Mouse (Mus musculus) MEL (cell line): ENCODE measurements around the gene Relt. TPM values are rescaled to one million over a fixed set of nuclear protein-coding genes. Genes with fewer than 3 reads are reported as not detected.

Source experiments
- DNase-seq: peaks from one replicate; pipeline ENCODE4 v3.0.0; 2011; ENCODE audit warnings: low read depth, low spot score
- H3K27ac ChIP-seq: 2 replicates; pipeline ENCODE4 v1.5.1; 2012; ENCODE audit warnings: low read depth, mild to moderate bottlenecking, control low read depth, low read length, moderate library complexity; ENCODE audit not compliant: control insufficient read depth
- H3K27me3 ChIP-seq, 2 experiments: fragments of 150-350 bp in 1 of 2; sonication (generic) in 1 of 2; 2 replicates each; pipeline ENCODE4 v1.6.1; 2012; ENCODE audit warnings: low read length in 2 of 2, mild to moderate bottlenecking in 2 of 2, improper control_type of control experiment in 1 of 2, moderate library complexity in 1 of 2; ENCODE audit not compliant: insufficient read depth in 2 of 2, control insufficient read depth in 1 of 2
- H3K36me3 ChIP-seq, 2 experiments: 2 replicates each; pipeline ENCODE4 v1.6.1; 2012 to 2014; ENCODE audit warnings: low read length in 2 of 2, improper control_type of control experiment in 1 of 2, inconsistent platforms in 1 of 2, mild to moderate bottlenecking in 1 of 2; ENCODE audit not compliant: insufficient read depth in 2 of 2, control insufficient read depth in 1 of 2
- H3K4me1 ChIP-seq, 2 experiments: fragments of 150-350 bp in 1 of 2; sonication (generic) in 1 of 2; 2 replicates each; pipeline ENCODE4 v1.6.1; 2012; ENCODE audit warnings: low read length in 2 of 2, improper control_type of control experiment in 1 of 2, mild to moderate bottlenecking in 1 of 2; ENCODE audit not compliant: insufficient read depth in 2 of 2, control insufficient read depth in 1 of 2
- H3K4me3 ChIP-seq, 2 experiments: fragments of 150-350 bp in 1 of 2; sonication (generic) in 1 of 2; 2 replicates each; pipeline ENCODE4 v1.5.1; 2012; ENCODE audit warnings: low read depth in 2 of 2, low read length in 2 of 2, mild to moderate bottlenecking in 2 of 2, moderate library complexity in 2 of 2, control low read depth in 1 of 2, improper control_type of control experiment in 1 of 2; ENCODE audit not compliant: control insufficient read depth in 1 of 2, insufficient read depth in 1 of 2
- H3K79me2 ChIP-seq: 2 replicates; pipeline ENCODE4 v1.6.1; 2012; ENCODE audit warnings: mild to moderate bottlenecking, low read length, moderate library complexity; ENCODE audit not compliant: control insufficient read depth, poor library complexity, insufficient read depth
- H3K9ac ChIP-seq: 2 replicates; pipeline ENCODE4 v1.6.1; 2012; ENCODE audit warnings: low read depth, mild to moderate bottlenecking, control low read depth, low read length, moderate library complexity; ENCODE audit not compliant: control insufficient read depth, poor library complexity, severe bottlenecking
- H3K9me3 ChIP-seq: fragments of 150-350 bp; sonication (generic); replicated peaks from 2 replicates; pipeline ENCODE4 v1.6.1; 2012; ENCODE audit warnings: mild to moderate bottlenecking, low read length, improper control_type of control experiment, moderate library complexity; ENCODE audit not compliant: insufficient read depth
- CHD1 ChIP-seq: IDR thresholded peaks from 2 replicates; pipeline ENCODE4 v1.6.1; 2012; ENCODE audit warnings: low read depth, mild to moderate bottlenecking, inconsistent platforms, low read length, improper control_type of control experiment
- CTCF ChIP-seq, 3 experiments: IDR thresholded peaks in 2 of 3; conservative IDR thresholded peaks in 1 of 3; 2 replicates each; pipeline ENCODE4 v1.5.1; 2011 to 2012; ENCODE audit warnings: low read length in 3 of 3, low read depth in 2 of 3, mild to moderate bottlenecking in 2 of 3, improper control_type of control experiment in 1 of 3, inconsistent platforms in 1 of 3, mixed read lengths in 1 of 3, moderate library complexity in 1 of 3; ENCODE audit not compliant: control insufficient read depth in 1 of 3, insufficient read depth in 1 of 3, poor library complexity in 1 of 3, severe bottlenecking in 1 of 3
- ELF1 ChIP-seq: IDR thresholded peaks from 2 replicates; pipeline ENCODE4 v1.6.1; 2014; ENCODE audit warnings: low read depth, mild to moderate bottlenecking, inconsistent platforms, low read length, improper control_type of control experiment, moderate library complexity
- EP300 ChIP-seq, 2 experiments: IDR thresholded peaks; 2 replicates each; pipeline ENCODE4 v1.6.1; 2011; ENCODE audit warnings: improper control_type of control experiment in 2 of 2, low read length in 2 of 2, low read depth in 1 of 2, mild to moderate bottlenecking in 1 of 2
- GABPA ChIP-seq: IDR thresholded peaks from 2 replicates; pipeline ENCODE4 v1.6.1; 2012; ENCODE audit warnings: low read depth, mild to moderate bottlenecking, inconsistent platforms, low read length, improper control_type of control experiment, moderate library complexity
- GATA1 ChIP-seq: IDR thresholded peaks from 2 replicates; pipeline ENCODE4 v1.6.1; 2011; ENCODE audit warnings: low read depth, low read length, improper control_type of control experiment
- HCFC1 ChIP-seq: IDR thresholded peaks from 2 replicates; pipeline ENCODE4 v1.6.1; 2012; ENCODE audit warnings: low read depth, mild to moderate bottlenecking, inconsistent platforms, low read length, improper control_type of control experiment, moderate library complexity
- MXI1 ChIP-seq: IDR thresholded peaks from 2 replicates; pipeline ENCODE4 v1.6.1; 2011; ENCODE audit warnings: mild to moderate bottlenecking, low read depth, low read length, improper control_type of control experiment
- NRF1 ChIP-seq: IDR thresholded peaks from 2 replicates; pipeline ENCODE4 v1.6.1; 2014; ENCODE audit warnings: low read depth, mild to moderate bottlenecking, inconsistent platforms, low read length, improper control_type of control experiment, moderate library complexity; ENCODE audit not compliant: poor library complexity, insufficient read depth, severe bottlenecking
- POLR2A ChIP-seq, 2 experiments: IDR thresholded peaks; 2 replicates each; pipeline ENCODE4 v1.6.1; 2011 to 2012; ENCODE audit warnings: low read length in 2 of 2, mild to moderate bottlenecking in 2 of 2, control low read depth in 1 of 2, improper control_type of control experiment in 1 of 2, low read depth in 1 of 2, moderate library complexity in 1 of 2; ENCODE audit not compliant: control insufficient read depth in 1 of 2, insufficient read depth in 1 of 2, poor library complexity in 1 of 2
- RAD21 ChIP-seq: IDR thresholded peaks from 2 replicates; pipeline ENCODE4 v1.6.1; 2011; ENCODE audit warnings: mild to moderate bottlenecking, low read depth, low read length, improper control_type of control experiment
- SMC3 ChIP-seq: IDR thresholded peaks from 2 replicates; pipeline ENCODE4 v1.6.1; 2011; ENCODE audit warnings: low read depth, low read length, improper control_type of control experiment
- TAL1 ChIP-seq: IDR thresholded peaks from 2 replicates; pipeline ENCODE4 v1.6.1; 2012; ENCODE audit warnings: mild to moderate bottlenecking, inconsistent platforms, low read length, moderate library complexity, mixed read lengths
- UBTF ChIP-seq: IDR thresholded peaks from 2 replicates; pipeline ENCODE4 v1.6.1; 2012; ENCODE audit warnings: low read depth, mild to moderate bottlenecking, inconsistent platforms, low read length, improper control_type of control experiment, moderate library complexity, borderline replicate concordance; ENCODE audit not compliant: insufficient read depth
- USF2 ChIP-seq, 2 experiments: IDR thresholded peaks; 2 replicates each; pipeline ENCODE4 v1.6.1; 2011 to 2012; ENCODE audit warnings: improper control_type of control experiment in 2 of 2, low read length in 2 of 2, borderline replicate concordance in 1 of 2, inconsistent platforms in 1 of 2, low read depth in 1 of 2, mild to moderate bottlenecking in 1 of 2; ENCODE audit not compliant: insufficient read depth in 1 of 2
- ZC3H11A ChIP-seq: IDR thresholded peaks from 2 replicates; pipeline ENCODE4 v1.6.1; 2012; ENCODE audit warnings: low read depth, mild to moderate bottlenecking, inconsistent platforms, low read length, improper control_type of control experiment
- ZKSCAN1 ChIP-seq: IDR thresholded peaks from 2 replicates; pipeline ENCODE4 v1.6.1; 2012; ENCODE audit warnings: low read depth, mild to moderate bottlenecking, inconsistent platforms, low read length, improper control_type of control experiment, moderate library complexity
- ZMIZ1 ChIP-seq: IDR thresholded peaks from 2 replicates; pipeline ENCODE4 v1.6.1; 2012; ENCODE audit warnings: low read depth, mild to moderate bottlenecking, inconsistent platforms, low read length, improper control_type of control experiment, moderate library complexity
- polyA plus RNA-seq, 2 experiments: library from polyadenylated mRNA; stranded (reverse) in 1 of 2; unstranded in 1 of 2; fragments of >175 nt in 1 of 2; fragments of >200 nt in 1 of 2; gene quantifications; 2 replicates each; pipeline versions ENCODE4 v1.2.1 to v1.2.4; 2012; ENCODE audit warnings: low replicate concordance in 2 of 2, low read depth in 1 of 2; ENCODE audit not compliant: insufficient read length in 2 of 2, insufficient read depth in 1 of 2, missing spikeins in 1 of 2
- total RNA-seq: library from RNA; depleted of rRNA; stranded (reverse); fragments of 300-350 nt; gene quantifications from 2 replicates; pipeline ENCODE4 v1.2.3, GENCODE M21; 2012

Relt gene
- total and polyA plus RNA-seq, 3 experiments: 29.6 to 37.1 TPM; not detected in 1

- no peak for TF ChIP-seq GATA1
Measured at GRCm38 (mm10) chr7:100828549-100828948, 34.7 kb downstream of the Relt start (continued).

- Histone ChIP-seq H3K79me2 (no peaks in the 10 kb centered on the region), H3K4me1 (no peaks in the 10 kb centered on the region)
- TF ChIP-seq UBTF (no peak), EP300 (IDR thresholded peaks at IDR 0.05; ENCODE audit: low read depth in 1 of 2, low read length in 2 of 2) (no peak), HCFC1 (no peak)
- TF ChIP-seq, all 39 proteins: peak for 0
- H3K9me3 ChIP-seq: no peaks in the 10 kb centered on the region
- H3K4me3 ChIP-seq: no peak overlapping the region
- H3K27me3 ChIP-seq: no peaks in the 10 kb centered on the region
- no peaks in the 10 kb centered on the region for H3K36me3 ChIP-seq
- no peak overlapping the region for H3K27ac ChIP-seq
- no peak overlapping the region for H3K9ac ChIP-seq
- DNase-seq: no peak
Measured at GRCm38 (mm10) chr7:100824661-100825060, 38.6 kb downstream of the Relt start.

- TF ChIP-seq UBTF (no peak), POLR2A (IDR thresholded peaks at IDR 0.05; ENCODE audit: control insufficient read depth in 1 of 2, insufficient read depth in 1 of 2, low read depth in 1 of 2, low read length in 2 of 2, poor library complexity in 1 of 2) (no peak), EP300 (IDR thresholded peaks at IDR 0.05; ENCODE audit: low read depth in 1 of 2, low read length in 2 of 2) (no peak), RAD21 (peak; percentile 34), SMC3 (peak; percentile 27; the same call in 1 of the 2 replicates), USF2 (IDR thresholded peaks at IDR 0.05; ENCODE audit: borderline replicate concordance in 1 of 2, insufficient read depth in 1 of 2, low read depth in 1 of 2, low read length in 2 of 2) (no peak), GABPA (no peak), ZKSCAN1 (no peak), CTCF (IDR thresholded peaks at IDR 0.05 in 2 of 3, conservative IDR thresholded peaks at IDR 0.05 in 1 of 3; ENCODE audit: control insufficient read depth in 1 of 3, insufficient read depth in 1 of 3, low read depth in 2 of 3, low read length in 3 of 3, poor library complexity in 1 of 3, severe bottlenecking in 1 of 3) (peak in 1 of 3 experiments; percentile 35; a peak in 3 of 6 replicates), ZC3H11A (no peak), ELF1 (no peak), ZMIZ1 (no peak), MXI1 (no peak), TAL1 (no peak), CHD1 (no peak), NRF1 (no peak)
Measured at GRCm38 (mm10) chr7:100818401-100819064, 44.7 kb downstream of the Relt start.

More at GRCm38 (mm10) chr7:100818401-100819064, 44.7 kb downstream of the Relt start:
- no peak overlapping the region for H3K27ac ChIP-seq
- H3K9me3 ChIP-seq: no peaks in the 10 kb centered on the region
- no peaks in the 10 kb centered on the region for H3K36me3 ChIP-seq
- no peak overlapping the region for H3K4me3 ChIP-seq
- H3K9ac ChIP-seq: no peak overlapping the region
- H3K27me3 ChIP-seq: no peaks in the 10 kb centered on the region
- DNase-seq: no peak
- no peaks in the 10 kb centered on the region for H3K79me2 ChIP-seq
- no peaks in the 10 kb centered on the region for H3K4me1 ChIP-seq
